Mouse (Mus musculus): ENCODE data around the gene Lama4. TPM values are rescaled to one million over a fixed set of nuclear protein-coding genes. Genes with fewer than 3 reads are reported as not detected.

Lama4 gene
- total and polyA plus RNA-seq, 3 experiments = not detected

DNA sequence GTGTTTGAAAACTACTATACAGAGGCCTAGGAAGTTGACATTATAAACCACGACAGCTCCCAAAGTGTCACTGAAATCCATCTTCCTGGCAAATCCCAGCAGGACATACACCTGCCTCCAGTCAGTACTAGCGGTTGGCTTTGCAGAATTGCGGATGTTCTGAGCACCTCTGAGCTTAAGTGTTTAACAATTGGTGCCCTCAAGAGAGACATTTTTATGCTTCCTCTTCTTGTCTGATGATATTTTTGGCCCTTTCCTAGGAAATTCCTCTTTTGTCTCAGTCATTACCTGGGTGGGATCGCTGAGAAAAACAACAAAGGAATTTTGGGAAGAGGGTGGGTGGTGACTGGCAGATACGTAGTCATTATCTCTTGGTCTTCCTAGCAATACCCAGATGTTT, 14.4 kb downstream of the Lama4 start:
- Histone ChIP-seq H3K9me3 (replicated peaks; ENCODE audit: insufficient read depth, low read length) (no peaks in the 10 kb centered on the region), H3K36me3 (ENCODE audit: control insufficient read depth in 1 of 2, insufficient read depth in 2 of 2, low read length in 2 of 2) (no peaks in the 10 kb centered on the region), H3K4me1 (ENCODE audit: control insufficient read depth in 1 of 2, insufficient read depth in 2 of 2, low read length in 2 of 2) (no peaks in the 10 kb centered on the region), H3K79me2 (ENCODE audit: control insufficient read depth, insufficient read depth, low read length, poor library complexity) (no peaks in the 10 kb centered on the region), H3K27ac (ENCODE audit: control insufficient read depth, low read depth, low read length) (no peak overlapping the region), H3K9ac (ENCODE audit: control insufficient read depth, low read depth, low read length, poor library complexity, severe bottlenecking) (no peak overlapping the region), H3K27me3 (ENCODE audit: control insufficient read depth in 1 of 2, insufficient read depth in 2 of 2, low read length in 2 of 2) (no peaks in the 10 kb centered on the region), H3K4me3 (ENCODE audit: control insufficient read depth in 1 of 2, insufficient read depth in 1 of 2, low read depth in 2 of 2, low read length in 2 of 2) (no peak overlapping the region)
- TF ChIP-seq NRF1 (IDR thresholded peaks at IDR 0.05; ENCODE audit: insufficient read depth, low read depth, low read length, poor library complexity, severe bottlenecking) (no peak), ZC3H11A (IDR thresholded peaks at IDR 0.05; ENCODE audit: low read depth, low read length) (no peak), MXI1 (IDR thresholded peaks at IDR 0.05; ENCODE audit: low read depth, low read length) (no peak), HCFC1 (IDR thresholded peaks at IDR 0.05; ENCODE audit: low read depth, low read length) (no peak), RAD21 (IDR thresholded peaks at IDR 0.05; ENCODE audit: low read depth, low read length) (no peak), USF2 (IDR thresholded peaks at IDR 0.05; ENCODE audit: borderline replicate concordance in 1 of 2, insufficient read depth in 1 of 2, low read depth in 1 of 2, low read length in 2 of 2) (no peak), POLR2AphosphoS5 (IDR thresholded peaks at IDR 0.05; ENCODE audit: borderline replicate concordance, low read depth, low read length) (no peak), SMC3 (IDR thresholded peaks at IDR 0.05; ENCODE audit: low read depth, low read length) (no peak), EP300 (IDR thresholded peaks at IDR 0.05; ENCODE audit: low read depth in 1 of 2, low read length in 2 of 2) (no peak), TCF12 (IDR thresholded peaks at IDR 0.05; ENCODE audit: low read depth, low read length) (no peak), UBTF (IDR thresholded peaks at IDR 0.05; ENCODE audit: borderline replicate concordance, insufficient read depth, low read depth, low read length) (no peak), GATA1 (IDR thresholded peaks at IDR 0.05; ENCODE audit: low read depth, low read length) (no peak), ZNF384 (IDR thresholded peaks at IDR 0.05; ENCODE audit: low read depth, low read length) (no peak), TAL1 (IDR thresholded peaks at IDR 0.05; ENCODE audit: low read length) (no peak), POLR2A (IDR thresholded peaks at IDR 0.05; ENCODE audit: control insufficient read depth in 1 of 2, insufficient read depth in 1 of 2, low read depth in 1 of 2, low read length in 2 of 2, poor library complexity in 1 of 2) (no peak)
- DNase-seq (ENCODE audit: low read depth, low spot score) = no peak

DNA sequence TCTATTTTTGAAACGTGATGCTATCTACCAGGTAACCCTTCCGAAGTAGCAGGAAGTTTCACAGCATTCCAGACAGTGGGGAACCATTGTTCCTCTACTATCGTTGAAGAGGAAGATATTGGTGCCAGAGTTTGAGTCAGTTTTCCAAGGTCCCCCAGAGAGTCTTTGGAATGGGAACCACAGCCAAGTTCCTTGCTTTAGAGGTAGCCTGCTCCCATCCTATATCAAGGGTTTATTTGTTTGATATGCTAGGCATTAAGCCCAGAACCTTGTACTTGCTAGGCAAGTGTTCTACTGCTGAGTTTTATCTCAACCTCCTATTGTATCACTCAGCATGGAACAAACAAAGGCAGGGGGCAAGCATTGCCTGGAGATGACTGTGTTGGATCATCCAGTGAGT, 15.7 kb downstream of the Lama4 start:
- TF ChIP-seq CHD2 (IDR thresholded peaks at IDR 0.05; ENCODE audit: low read length) (no peak), GABPA (IDR thresholded peaks at IDR 0.05; ENCODE audit: low read depth, low read length) (no peak), POLR2AphosphoS5 (IDR thresholded peaks at IDR 0.05; ENCODE audit: borderline replicate concordance, low read depth, low read length) (no peak)
- H3K4me1 ChIP-seq (ENCODE audit: control insufficient read depth in 1 of 2, insufficient read depth in 2 of 2, low read length in 2 of 2) = no peaks in the 10 kb centered on the region
- H3K9ac ChIP-seq (ENCODE audit: control insufficient read depth, low read depth, low read length, poor library complexity, severe bottlenecking) = no peak overlapping the region
- no peaks in the 10 kb centered on the region for H3K36me3 ChIP-seq (ENCODE audit: control insufficient read depth in 1 of 2, insufficient read depth in 2 of 2, low read length in 2 of 2)
- no peaks in the 10 kb centered on the region for H3K27me3 ChIP-seq (ENCODE audit: control insufficient read depth in 1 of 2, insufficient read depth in 2 of 2, low read length in 2 of 2)
- no peak overlapping the region for H3K4me3 ChIP-seq (ENCODE audit: control insufficient read depth in 1 of 2, insufficient read depth in 1 of 2, low read depth in 2 of 2, low read length in 2 of 2)
- no peak for DNase-seq (ENCODE audit: low read depth, low spot score)
- H3K27ac ChIP-seq (ENCODE audit: control insufficient read depth, low read depth, low read length) = no peak overlapping the region
- no peaks in the 10 kb centered on the region for H3K79me2 ChIP-seq (ENCODE audit: control insufficient read depth, insufficient read depth, low read length, poor library complexity)
- no peaks in the 10 kb centered on the region for H3K9me3 ChIP-seq (replicated peaks; ENCODE audit: insufficient read depth, low read length)

Measured in MEL (cell line).